Mouse (Mus musculus) liver, embryonic 13.5 days (tissue): ENCODE data around the gene Usp51. TPM values are rescaled to one million over a fixed set of nuclear protein-coding genes. Genes with fewer than 3 reads are reported as not detected.
"Not testable (repeated sequence)": the region's sequence is repeated elsewhere in the genome, so short reads cannot be mapped to it uniquely, and the experiment has no call there.

ENCODE experiments used
- ATAC-seq: fragments of 200-750 bp; cut with Nextera tagmentation; 2 replicates; pipeline ENCODE4 v1.8.0; 2017; ENCODE audit warnings: low read depth, mild to moderate bottlenecking, moderate number of reproducible peaks, moderate library complexity
- DNase-seq: peaks from one replicate; pipeline ENCODE4 v3.0.0; 2022
- H3K27ac ChIP-seq: fragments of 300-500 bp; sonication (generic); 2 replicates; pipeline ENCODE4 v1.5.1; 2015; ENCODE audit warnings: moderate library complexity, mild to moderate bottlenecking, inconsistent platforms
- H3K27me3 ChIP-seq: fragments of 300-500 bp; sonication (generic); 2 replicates; pipeline ENCODE4 v1.6.1; 2015; ENCODE audit warnings: mild to moderate bottlenecking, inconsistent platforms
- H3K36me3 ChIP-seq: fragments of 300-500 bp; sonication (generic); 2 replicates; pipeline ENCODE4 v1.6.1; 2015; ENCODE audit warnings: mild to moderate bottlenecking, inconsistent platforms
- H3K4me1 ChIP-seq: fragments of 300-500 bp; sonication (generic); replicated peaks from 2 replicates; pipeline ENCODE4 v1.6.1; 2015; ENCODE audit warnings: inconsistent platforms
- H3K4me2 ChIP-seq: fragments of 300-500 bp; sonication (generic); 2 replicates; pipeline ENCODE4 v1.6.1; 2015; ENCODE audit warnings: inconsistent platforms, mild to moderate bottlenecking, moderate library complexity
- H3K4me3 ChIP-seq: fragments of 300-500 bp; sonication (generic); replicated peaks from 2 replicates; pipeline ENCODE4 v1.5.1; 2015; ENCODE audit warnings: mild to moderate bottlenecking, inconsistent platforms
- H3K9ac ChIP-seq: fragments of 300-500 bp; sonication (generic); 2 replicates; pipeline ENCODE4 v1.6.1; 2015; ENCODE audit warnings: mild to moderate bottlenecking, inconsistent platforms
- H3K9me3 ChIP-seq: fragments of 300-500 bp; sonication (generic); replicated peaks from 2 replicates; pipeline ENCODE4 v1.6.1; 2016; ENCODE audit warnings: inconsistent platforms
- WGBS: fragments of 180-500 bp; shearing (Covaris S2); methylation state at CpG from one replicate; pipeline ENCODE4 v1.1.7; 2015; ENCODE audit not compliant: insufficient replicate concordance; 5-methylcytosine and 5-hydroxymethylcytosine counted together
- polyA plus RNA-seq: library from polyadenylated mRNA; unstranded; fragments of >200 nt; fragmentation: Nextera tagmentation; extraction: Ambion mirVana; gene quantifications from 2 replicates; pipeline ENCODE4 v1.2.1, GENCODE M21; 2015

The Usp51 gene
- 0.45 and 0.58 TPM in 2 replicates for polyA plus RNA-seq

DNA sequence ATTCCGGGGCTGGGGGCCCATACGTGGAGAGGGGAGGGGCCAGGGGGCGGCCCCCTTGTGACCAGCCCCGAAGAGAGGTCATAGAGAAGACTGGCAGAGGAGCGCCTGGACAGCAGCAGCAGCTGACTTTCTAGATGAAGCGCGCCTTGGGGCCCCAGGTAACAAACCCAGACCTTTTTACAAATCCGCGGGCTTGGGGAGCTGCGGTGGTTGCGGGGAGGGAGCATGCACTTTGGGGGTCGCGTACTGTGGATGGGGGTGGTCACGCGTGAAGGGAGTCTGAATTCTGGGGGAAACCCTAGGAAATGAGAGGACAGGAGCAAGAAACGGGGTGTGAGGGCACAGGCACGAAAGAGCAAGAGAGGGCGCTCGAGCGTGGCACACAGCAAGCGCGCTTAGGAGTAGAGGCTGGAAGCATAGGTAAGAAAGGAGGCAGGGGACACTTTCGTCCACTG, at the start of gene Usp51:
Gene Usp51, plus strand, starts transcription at position 83 of the 455 bp plus-strand sequence.
- Histone ChIP-seq H3K4me2 (peak within 1 kb of the TSS; percentile 76), H3K9me3 (no peaks in the 10 kb centered on the region), H3K9ac (peak within 1 kb of the TSS; percentile 67), H3K4me3 (peak within 1 kb of the TSS; percentile 63), H3K27me3 (peaks cover 6% of the 10 kb centered on the region; the same call in 1 of the 2 replicates), H3K4me1 (no peaks in the 10 kb centered on the region; the same call in 1 of the 2 replicates), H3K36me3 (no peaks in the 10 kb centered on the region), H3K27ac (no peak within 1 kb of the TSS)
- peak; percentile 68; the same call in 1 of the 2 replicates for ATAC-seq
- WGBS = 12% methylated on average over 23 of the region's 23 CpGs
- DNase-seq = peak; percentile 22

DNA sequence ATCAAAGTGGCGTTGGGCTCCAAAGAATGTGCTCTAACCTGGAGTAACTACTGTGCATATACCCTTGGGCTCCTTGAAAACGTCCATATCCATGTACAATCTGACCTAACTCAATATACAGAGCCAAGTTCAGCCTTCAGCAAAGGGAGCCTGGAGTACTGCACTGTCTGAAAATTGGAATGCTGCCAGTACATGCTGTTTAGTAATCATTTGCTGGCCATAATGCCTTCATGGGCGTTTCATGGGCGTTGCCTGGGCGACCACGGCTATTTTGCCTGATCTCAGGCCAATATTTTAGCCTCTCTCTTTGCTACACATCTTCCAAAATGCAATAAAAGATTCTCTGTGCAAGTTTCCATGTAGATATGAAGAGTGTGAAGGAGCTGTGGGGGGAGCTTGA, 36.7 kb upstream of the Usp51 start:
- Histone ChIP-seq H3K36me3 (no peaks in the 10 kb centered on the region), H3K27me3 (no peaks in the 10 kb centered on the region), H3K4me1 (no peaks in the 10 kb centered on the region), H3K9me3 (no peaks in the 10 kb centered on the region), H3K4me2 (no peak overlapping the region), H3K27ac (no peak overlapping the region), H3K9ac (no peak overlapping the region), H3K4me3 (no peak overlapping the region)
- 63% methylated on average over 6 of the region's 6 CpGs for WGBS
- ATAC-seq = no peak
- DNase-seq = no peak

DNA sequence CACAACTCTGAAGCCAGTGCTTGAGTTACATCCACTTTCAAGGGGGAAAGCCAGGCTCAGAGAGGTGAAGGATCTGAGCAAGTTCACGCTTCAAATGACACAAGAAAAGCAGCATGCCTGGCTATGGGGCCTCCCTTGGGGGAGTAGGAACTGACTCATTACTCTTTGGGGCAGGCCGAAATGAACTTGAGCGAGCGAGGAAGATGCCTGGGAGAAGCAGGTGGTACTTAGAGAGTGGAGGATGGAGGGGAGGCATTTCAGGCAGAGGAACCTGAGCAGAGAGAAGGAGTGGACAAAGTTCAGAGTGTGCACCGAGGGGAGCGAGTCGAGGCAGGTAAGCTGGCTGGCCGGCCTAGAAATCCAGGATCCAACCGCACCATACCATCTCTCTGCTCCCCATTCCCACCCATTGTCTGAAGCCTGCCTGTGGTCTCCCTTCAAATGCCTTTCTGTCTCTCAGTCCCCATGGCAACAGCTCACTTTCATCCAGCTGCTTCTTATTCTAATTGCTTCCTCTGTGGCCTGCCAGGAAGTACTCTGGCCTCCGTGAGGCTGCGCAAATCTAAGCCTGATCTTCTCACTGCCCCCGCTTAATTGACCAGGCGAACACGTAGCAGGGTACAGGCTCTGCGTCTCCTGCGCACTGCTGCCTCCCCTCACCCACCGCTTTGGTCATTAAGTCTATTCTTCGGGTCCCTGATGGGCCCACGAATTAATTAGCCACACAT, 32.6 kb upstream of the Usp51 start:
- WGBS = 31% methylated on average over 6 of the region's 19 CpGs
- H3K27me3 ChIP-seq, H3K4me1 ChIP-seq, H3K9ac ChIP-seq, H3K4me2 ChIP-seq, DNase-seq, ATAC-seq, H3K9me3 ChIP-seq, H3K27ac ChIP-seq, H3K4me3 ChIP-seq, H3K36me3 ChIP-seq: not testable (repeated sequence)

DNA sequence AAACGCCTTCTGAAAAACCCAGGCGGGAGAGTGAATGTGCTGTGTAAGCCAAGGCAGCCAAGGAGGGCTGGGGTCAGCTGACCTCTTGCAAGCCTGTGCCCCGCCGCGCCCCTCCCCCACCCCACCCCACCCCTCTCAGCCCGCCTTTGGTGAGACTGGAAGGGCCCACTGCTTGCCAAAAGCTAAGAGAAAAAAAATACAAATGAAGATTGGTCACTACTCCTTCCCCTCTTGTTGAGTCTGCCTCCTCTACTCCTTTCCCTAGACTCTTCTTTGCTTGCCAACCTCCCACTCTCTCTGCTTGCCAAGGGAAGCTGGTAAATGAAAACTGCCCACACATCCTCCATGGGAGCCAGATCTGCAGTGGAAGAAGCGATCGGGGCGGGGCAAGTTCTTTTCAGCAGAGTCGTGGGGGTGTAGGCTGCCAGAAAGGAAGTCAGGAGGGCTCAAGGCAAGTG, 32.0 kb upstream of the Usp51 start:
- no peak for DNase-seq

DNA sequence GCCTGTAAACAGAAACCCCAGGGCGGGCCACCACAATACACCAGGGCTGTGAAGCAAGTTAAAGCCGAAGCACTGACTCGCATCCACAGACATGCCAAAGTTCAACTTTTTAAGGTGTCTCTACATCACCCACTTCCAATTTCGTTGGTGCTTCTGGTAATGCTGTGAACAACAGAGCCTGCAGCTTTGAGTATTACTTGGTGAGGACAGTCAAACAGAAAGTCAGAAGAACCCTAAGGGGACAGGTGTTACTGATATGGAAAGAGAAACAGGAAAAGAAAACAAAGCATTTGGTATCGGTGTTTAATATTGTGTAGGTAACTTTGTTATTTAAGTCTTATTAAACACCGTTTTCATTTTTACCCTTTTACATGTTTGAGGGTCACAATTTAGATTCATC, 29.7 kb upstream of the Usp51 start:
- WGBS = 74% methylated on average over 6 of the region's 6 CpGs
- ATAC-seq (no peak), DNase-seq (no peak)
- Histone ChIP-seq H3K4me2 (no peak overlapping the region), H3K36me3 (no peaks in the 10 kb centered on the region), H3K9ac (no peak overlapping the region), H3K27ac (no peak overlapping the region), H3K4me3 (no peak overlapping the region), H3K4me1 (no peaks in the 10 kb centered on the region), H3K27me3 (no peaks in the 10 kb centered on the region), H3K9me3 (no peaks in the 10 kb centered on the region)

More for the DNA sequence above, 32.0 kb upstream of the Usp51 start:
- Histone ChIP-seq H3K4me3 (no peak overlapping the region), H3K27ac (no peak overlapping the region), H3K36me3 (no peaks in the 10 kb centered on the region), H3K9me3 (no peaks in the 10 kb centered on the region), H3K4me2 (no peak overlapping the region), H3K9ac (no peak overlapping the region), H3K27me3 (no peaks in the 10 kb centered on the region), H3K4me1 (no peaks in the 10 kb centered on the region)
- ATAC-seq = no peak
- 15% methylated on average over 7 of the region's 10 CpGs for WGBS

DNA sequence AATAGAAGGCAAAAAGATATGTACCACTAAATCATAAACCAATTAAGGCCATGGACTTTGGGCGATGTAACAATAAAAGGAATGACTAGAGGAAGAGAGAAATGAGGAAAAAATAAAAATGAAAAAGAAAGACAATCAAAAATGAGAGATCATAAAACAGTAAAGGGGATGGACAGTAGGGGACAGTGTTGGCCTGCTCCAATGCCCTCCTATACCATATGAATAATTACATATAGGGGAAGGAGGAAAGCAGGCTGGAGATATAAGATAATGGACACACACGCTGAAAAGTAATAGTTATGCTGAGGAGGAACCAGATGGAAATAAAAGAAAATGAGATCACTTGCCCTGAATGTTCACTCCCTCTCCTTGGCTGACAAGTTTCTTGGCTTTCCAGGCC, 21.3 kb upstream of the Usp51 start:
- H3K9me3 ChIP-seq = no peaks in the 10 kb centered on the region
- 38% methylated on average over 2 of the region's 2 CpGs for WGBS
- DNase-seq (no peak), ATAC-seq (no peak)
- H3K4me2 ChIP-seq = no peak overlapping the region
- no peaks in the 10 kb centered on the region for H3K4me1 ChIP-seq
- H3K36me3 ChIP-seq = no peaks in the 10 kb centered on the region
- no peaks in the 10 kb centered on the region; the same call in 1 of the 2 replicates for H3K27me3 ChIP-seq
- H3K4me3 ChIP-seq = no peak overlapping the region
- no peak overlapping the region for H3K9ac ChIP-seq
- H3K27ac ChIP-seq = no peak overlapping the region

DNA sequence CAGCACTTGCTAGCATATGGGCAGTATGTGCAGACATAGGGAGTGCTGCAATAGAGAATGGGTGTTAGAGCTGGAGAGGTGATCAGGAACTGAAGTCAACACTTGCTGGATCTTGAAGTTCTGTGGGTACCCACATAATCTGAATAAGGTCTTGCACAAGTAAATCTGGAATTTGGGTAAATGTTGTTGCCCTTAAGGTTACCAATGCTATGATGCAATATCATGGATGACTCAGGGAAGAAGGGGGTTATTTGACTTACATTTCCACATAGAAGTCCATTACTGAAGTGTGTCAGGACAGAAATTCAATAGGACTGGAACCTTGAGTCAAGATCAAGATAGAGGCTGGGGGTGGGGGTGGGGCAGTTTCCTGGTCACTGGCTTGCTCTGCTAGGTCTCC, 16.4 kb upstream of the Usp51 start:
- not testable (repeated sequence) for H3K9me3 ChIP-seq, H3K4me3 ChIP-seq, H3K36me3 ChIP-seq, H3K27me3 ChIP-seq, H3K9ac ChIP-seq, DNase-seq, H3K4me2 ChIP-seq, ATAC-seq, H3K27ac ChIP-seq, H3K4me1 ChIP-seq

DNA sequence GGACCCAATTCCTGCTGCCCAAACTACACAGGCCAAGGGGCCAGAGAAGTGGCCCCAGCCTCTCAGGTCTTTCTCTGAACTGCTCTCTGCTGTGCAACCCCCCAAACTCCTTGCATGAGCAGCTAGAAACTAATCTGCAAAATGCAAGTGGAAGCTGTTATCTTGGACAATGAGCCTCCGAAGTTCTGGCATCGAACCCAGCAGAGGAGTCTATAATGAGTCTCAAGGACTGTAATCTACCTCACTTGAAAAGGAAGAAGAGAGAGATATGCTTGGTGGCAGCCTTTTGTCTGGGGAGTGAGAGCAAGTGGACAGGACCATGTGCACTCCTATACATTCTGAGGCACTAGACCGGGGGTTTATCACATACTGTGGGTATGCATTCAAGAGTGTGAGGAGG, 10.2 kb upstream of the Usp51 start:
- not testable (repeated sequence) for H3K27ac ChIP-seq, DNase-seq, H3K9ac ChIP-seq, H3K9me3 ChIP-seq, ATAC-seq, H3K4me1 ChIP-seq, H3K4me2 ChIP-seq, H3K4me3 ChIP-seq, H3K27me3 ChIP-seq, H3K36me3 ChIP-seq
- WGBS = no CpG with 5 or more reads among the region's 3 CpGs

DNA sequence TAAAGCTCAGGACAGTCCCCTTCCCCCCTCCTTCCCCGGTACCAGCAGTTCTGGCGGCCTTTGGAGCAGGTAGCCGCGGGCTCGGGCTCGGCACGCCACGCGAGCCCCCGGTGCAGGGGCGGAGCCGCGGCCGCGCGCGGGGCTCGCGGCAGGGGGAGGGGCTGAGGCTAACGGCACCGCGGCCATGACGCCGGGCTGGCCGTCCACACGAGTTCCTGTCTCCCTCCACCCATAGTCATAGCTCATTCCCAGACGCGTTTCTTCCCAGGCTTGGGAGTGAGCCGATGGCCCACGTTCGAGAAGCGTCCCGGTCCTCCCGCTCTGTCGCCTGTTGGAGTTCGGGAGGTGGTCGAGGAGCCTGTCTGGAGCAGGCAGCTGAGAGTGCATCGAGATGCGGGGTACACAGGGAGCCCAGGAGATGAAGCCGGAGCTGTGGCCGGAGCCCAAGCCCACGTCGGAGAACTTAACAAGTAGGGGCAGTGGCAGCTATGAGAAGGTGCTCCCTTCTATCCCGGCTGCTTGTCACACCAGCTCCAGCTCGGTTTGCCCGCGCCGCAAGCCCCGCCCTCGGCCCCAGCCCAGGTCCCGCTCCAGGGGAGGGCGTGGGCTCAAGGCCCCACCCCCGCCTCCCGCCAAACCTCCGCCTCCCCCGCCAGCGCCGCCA, 884 bp downstream of the Usp51 start:
- Histone ChIP-seq H3K9ac (peak overlapping the region; percentile 67), H3K36me3 (no peaks in the 10 kb centered on the region), H3K4me2 (peak overlapping the region; percentile 76), H3K27me3 (peaks cover 6% of the 10 kb centered on the region; the same call in 1 of the 2 replicates), H3K9me3 (no peaks in the 10 kb centered on the region), H3K4me1 (no peaks in the 10 kb centered on the region; the same call in 1 of the 2 replicates), H3K4me3 (peak overlapping the region; percentile 63), H3K27ac (no peak overlapping the region)
- DNase-seq = peak; percentile 50
- WGBS = 24% methylated on average over 53 of the region's 58 CpGs
- ATAC-seq = peak; percentile 93

DNA sequence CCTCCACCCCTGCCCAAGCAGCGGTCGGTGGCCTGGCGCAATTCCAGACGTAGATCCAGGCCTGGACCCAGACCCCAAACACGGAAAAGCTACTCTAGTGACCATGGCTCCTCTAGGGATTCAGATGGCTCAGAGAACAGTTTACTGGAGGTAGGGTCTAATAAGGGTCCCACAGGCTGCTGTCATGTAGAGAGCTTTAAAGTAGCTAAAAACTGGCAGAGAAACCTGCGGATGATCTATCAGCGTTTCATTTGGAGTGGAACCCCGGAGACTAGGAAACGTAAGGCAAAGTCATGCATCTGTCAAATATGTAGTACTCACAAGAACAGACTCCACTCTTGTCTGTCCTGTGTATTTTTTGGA, 1.4 kb downstream of the Usp51 start:
- no peaks in the 10 kb centered on the region for H3K36me3 ChIP-seq
- H3K27me3 ChIP-seq = peaks cover 6% of the 10 kb centered on the region; the same call in 1 of the 2 replicates
- H3K4me1 ChIP-seq = no peaks in the 10 kb centered on the region; the same call in 1 of the 2 replicates
- peak overlapping the region; percentile 63 for H3K4me3 ChIP-seq
- DNase-seq (no peak), ATAC-seq (no peak)
- H3K9ac ChIP-seq = no peak overlapping the region
- no peaks in the 10 kb centered on the region for H3K9me3 ChIP-seq
- WGBS = 32% methylated on average over 9 of the region's 9 CpGs
- peak overlapping the region; percentile 76 for H3K4me2 ChIP-seq
- no peak overlapping the region for H3K27ac ChIP-seq

DNA sequence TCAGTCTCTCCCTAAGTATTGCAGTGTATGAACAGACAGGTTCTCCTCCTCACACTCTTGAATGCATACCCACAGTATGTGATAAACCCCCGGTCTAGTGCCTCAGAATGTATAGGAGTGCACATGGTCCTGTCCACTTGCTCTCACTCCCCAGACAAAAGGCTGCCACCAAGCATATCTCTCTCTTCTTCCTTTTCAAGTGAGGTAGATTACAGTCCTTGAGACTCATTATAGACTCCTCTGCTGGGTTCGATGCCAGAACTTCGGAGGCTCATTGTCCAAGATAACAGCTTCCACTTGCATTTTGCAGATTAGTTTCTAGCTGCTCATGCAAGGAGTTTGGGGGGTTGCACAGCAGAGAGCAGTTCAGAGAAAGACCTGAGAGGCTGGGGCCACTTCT, 19.0 kb downstream of the Usp51 start:
- H3K4me3 ChIP-seq, H3K9ac ChIP-seq, ATAC-seq, DNase-seq, H3K4me2 ChIP-seq, H3K36me3 ChIP-seq, H3K9me3 ChIP-seq, H3K27ac ChIP-seq, H3K27me3 ChIP-seq, H3K4me1 ChIP-seq: not testable (repeated sequence)
- no CpG with 5 or more reads among the region's 3 CpGs for WGBS
